Mouse (Mus musculus) MEL (cell line): ENCODE results near the gene Mroh2a. TPM values are rescaled to one million over a fixed set of nuclear protein-coding genes. Genes with fewer than 3 reads are reported as not detected.

Experiments used
- DNase-seq: peaks from one replicate; pipeline ENCODE4 v3.0.0; 2011; ENCODE audit warnings: low read depth, low spot score
- H3K27ac ChIP-seq: 2 replicates; pipeline ENCODE4 v1.5.1; 2012; ENCODE audit warnings: low read depth, mild to moderate bottlenecking, control low read depth, low read length, moderate library complexity; ENCODE audit not compliant: control insufficient read depth
- H3K27me3 ChIP-seq, 2 experiments: fragments of 150-350 bp in 1 of 2; sonication (generic) in 1 of 2; 2 replicates each; pipeline ENCODE4 v1.6.1; 2012; ENCODE audit warnings: low read length in 2 of 2, mild to moderate bottlenecking in 2 of 2, improper control_type of control experiment in 1 of 2, moderate library complexity in 1 of 2; ENCODE audit not compliant: insufficient read depth in 2 of 2, control insufficient read depth in 1 of 2
- H3K36me3 ChIP-seq, 2 experiments: 2 replicates each; pipeline ENCODE4 v1.6.1; 2012 to 2014; ENCODE audit warnings: low read length in 2 of 2, improper control_type of control experiment in 1 of 2, inconsistent platforms in 1 of 2, mild to moderate bottlenecking in 1 of 2; ENCODE audit not compliant: insufficient read depth in 2 of 2, control insufficient read depth in 1 of 2
- H3K4me1 ChIP-seq, 2 experiments: fragments of 150-350 bp in 1 of 2; sonication (generic) in 1 of 2; 2 replicates each; pipeline ENCODE4 v1.6.1; 2012; ENCODE audit warnings: low read length in 2 of 2, improper control_type of control experiment in 1 of 2, mild to moderate bottlenecking in 1 of 2; ENCODE audit not compliant: insufficient read depth in 2 of 2, control insufficient read depth in 1 of 2
- H3K4me3 ChIP-seq, 2 experiments: fragments of 150-350 bp in 1 of 2; sonication (generic) in 1 of 2; 2 replicates each; pipeline ENCODE4 v1.5.1; 2012; ENCODE audit warnings: low read depth in 2 of 2, low read length in 2 of 2, mild to moderate bottlenecking in 2 of 2, moderate library complexity in 2 of 2, control low read depth in 1 of 2, improper control_type of control experiment in 1 of 2; ENCODE audit not compliant: control insufficient read depth in 1 of 2, insufficient read depth in 1 of 2
- H3K79me2 ChIP-seq: 2 replicates; pipeline ENCODE4 v1.6.1; 2012; ENCODE audit warnings: mild to moderate bottlenecking, low read length, moderate library complexity; ENCODE audit not compliant: control insufficient read depth, poor library complexity, insufficient read depth
- H3K9ac ChIP-seq: 2 replicates; pipeline ENCODE4 v1.6.1; 2012; ENCODE audit warnings: low read depth, mild to moderate bottlenecking, control low read depth, low read length, moderate library complexity; ENCODE audit not compliant: control insufficient read depth, poor library complexity, severe bottlenecking
- H3K9me3 ChIP-seq: fragments of 150-350 bp; sonication (generic); replicated peaks from 2 replicates; pipeline ENCODE4 v1.6.1; 2012; ENCODE audit warnings: mild to moderate bottlenecking, low read length, improper control_type of control experiment, moderate library complexity; ENCODE audit not compliant: insufficient read depth
- CTCF ChIP-seq, 3 experiments: IDR thresholded peaks in 2 of 3; conservative IDR thresholded peaks in 1 of 3; 2 replicates each; pipeline ENCODE4 v1.5.1; 2011 to 2012; ENCODE audit warnings: low read length in 3 of 3, low read depth in 2 of 3, mild to moderate bottlenecking in 2 of 3, improper control_type of control experiment in 1 of 3, inconsistent platforms in 1 of 3, mixed read lengths in 1 of 3, moderate library complexity in 1 of 3; ENCODE audit not compliant: control insufficient read depth in 1 of 3, insufficient read depth in 1 of 3, poor library complexity in 1 of 3, severe bottlenecking in 1 of 3
- E2F4 ChIP-seq: IDR thresholded peaks from 2 replicates; pipeline ENCODE4 v1.6.1; 2011; ENCODE audit warnings: low read depth, low read length, improper control_type of control experiment, borderline replicate concordance
- ETS1 ChIP-seq: IDR thresholded peaks from 2 replicates; pipeline ENCODE4 v1.6.1; 2012; ENCODE audit warnings: low read depth, mild to moderate bottlenecking, inconsistent platforms, low read length, improper control_type of control experiment, moderate library complexity
- GABPA ChIP-seq: IDR thresholded peaks from 2 replicates; pipeline ENCODE4 v1.6.1; 2012; ENCODE audit warnings: low read depth, mild to moderate bottlenecking, inconsistent platforms, low read length, improper control_type of control experiment, moderate library complexity
- GATA1 ChIP-seq: IDR thresholded peaks from 2 replicates; pipeline ENCODE4 v1.6.1; 2011; ENCODE audit warnings: low read depth, low read length, improper control_type of control experiment
- KAT2A ChIP-seq: conservative IDR thresholded peaks from 2 replicates; pipeline ENCODE4 v1.6.1; 2012; ENCODE audit warnings: low read depth, low read length, improper control_type of control experiment, inconsistent platforms
- MAFK ChIP-seq: IDR thresholded peaks from 2 replicates; pipeline ENCODE4 v1.6.1; 2011; ENCODE audit warnings: low read depth, mild to moderate bottlenecking, low read length, improper control_type of control experiment, borderline replicate concordance
- MAZ ChIP-seq: IDR thresholded peaks from 2 replicates; pipeline ENCODE4 v1.6.1; 2012; ENCODE audit warnings: low read depth, mild to moderate bottlenecking, inconsistent platforms, low read length, improper control_type of control experiment
- NELFE ChIP-seq: IDR thresholded peaks from 2 replicates; pipeline ENCODE4 v1.6.1; 2011; ENCODE audit warnings: low read depth, low read length, improper control_type of control experiment
- POLR2A ChIP-seq, 2 experiments: IDR thresholded peaks; 2 replicates each; pipeline ENCODE4 v1.6.1; 2011 to 2012; ENCODE audit warnings: low read length in 2 of 2, mild to moderate bottlenecking in 2 of 2, control low read depth in 1 of 2, improper control_type of control experiment in 1 of 2, low read depth in 1 of 2, moderate library complexity in 1 of 2; ENCODE audit not compliant: control insufficient read depth in 1 of 2, insufficient read depth in 1 of 2, poor library complexity in 1 of 2
- POLR2AphosphoS2 ChIP-seq: IDR thresholded peaks from 2 replicates; pipeline ENCODE4 v1.6.1; 2011; ENCODE audit warnings: low read length, improper control_type of control experiment
- POLR2AphosphoS5 ChIP-seq: IDR thresholded peaks from 2 replicates; pipeline ENCODE4 v1.6.1; 2012; ENCODE audit warnings: low read depth, borderline replicate concordance, mild to moderate bottlenecking, inconsistent platforms, low read length, moderate library complexity, mixed read lengths
- SIN3A ChIP-seq: IDR thresholded peaks from 2 replicates; pipeline ENCODE4 v1.6.1; 2012; ENCODE audit warnings: low read length, improper control_type of control experiment, inconsistent platforms
- SMC3 ChIP-seq: IDR thresholded peaks from 2 replicates; pipeline ENCODE4 v1.6.1; 2011; ENCODE audit warnings: low read depth, low read length, improper control_type of control experiment
- TAL1 ChIP-seq: IDR thresholded peaks from 2 replicates; pipeline ENCODE4 v1.6.1; 2012; ENCODE audit warnings: mild to moderate bottlenecking, inconsistent platforms, low read length, moderate library complexity, mixed read lengths
- UBTF ChIP-seq: IDR thresholded peaks from 2 replicates; pipeline ENCODE4 v1.6.1; 2012; ENCODE audit warnings: low read depth, mild to moderate bottlenecking, inconsistent platforms, low read length, improper control_type of control experiment, moderate library complexity, borderline replicate concordance; ENCODE audit not compliant: insufficient read depth
- USF2 ChIP-seq, 2 experiments: IDR thresholded peaks; 2 replicates each; pipeline ENCODE4 v1.6.1; 2011 to 2012; ENCODE audit warnings: improper control_type of control experiment in 2 of 2, low read length in 2 of 2, borderline replicate concordance in 1 of 2, inconsistent platforms in 1 of 2, low read depth in 1 of 2, mild to moderate bottlenecking in 1 of 2; ENCODE audit not compliant: insufficient read depth in 1 of 2
- ZC3H11A ChIP-seq: IDR thresholded peaks from 2 replicates; pipeline ENCODE4 v1.6.1; 2012; ENCODE audit warnings: low read depth, mild to moderate bottlenecking, inconsistent platforms, low read length, improper control_type of control experiment
- polyA plus RNA-seq, 2 experiments: library from polyadenylated mRNA; stranded (reverse) in 1 of 2; unstranded in 1 of 2; fragments of >175 nt in 1 of 2; fragments of >200 nt in 1 of 2; gene quantifications; 2 replicates each; pipeline versions ENCODE4 v1.2.1 to v1.2.4; 2012; ENCODE audit warnings: low replicate concordance in 2 of 2, low read depth in 1 of 2; ENCODE audit not compliant: insufficient read length in 2 of 2, insufficient read depth in 1 of 2, missing spikeins in 1 of 2
- total RNA-seq: library from RNA; depleted of rRNA; stranded (reverse); fragments of 300-350 nt; gene quantifications from 2 replicates; pipeline ENCODE4 v1.2.3, GENCODE M21; 2012

The Mroh2a gene
- total and polyA plus RNA-seq, 3 experiments: 0.27 to 2.5 TPM; not detected in 1

GRCm38 (mm10) chr1:88229566-88229965 is 2.8 kb downstream of the Mroh2a start:
- Histone ChIP-seq H3K9ac (no peak overlapping the region), H3K27ac (no peak overlapping the region), H3K9me3 (no peaks in the 10 kb centered on the region), H3K4me1 (no peaks in the 10 kb centered on the region), H3K4me3 (no peak overlapping the region), H3K79me2 (no peaks in the 10 kb centered on the region), H3K36me3 (no peaks in the 10 kb centered on the region), H3K27me3 (no peaks in the 10 kb centered on the region)
- no peak for DNase-seq
- TF ChIP-seq KAT2A (no peak), USF2 (IDR thresholded peaks at IDR 0.05; ENCODE audit: borderline replicate concordance in 1 of 2, insufficient read depth in 1 of 2, low read depth in 1 of 2, low read length in 2 of 2) (no peak), TAL1 (0 out of 2 replicates have a peak, but pooled peaks have one; percentile 1)

GRCm38 (mm10) chr1:88229986-88230385 is 3.2 kb downstream of the Mroh2a start:
- Histone ChIP-seq H3K4me1 (no peaks in the 10 kb centered on the region), H3K27ac (no peak overlapping the region), H3K9ac (no peak overlapping the region), H3K9me3 (no peaks in the 10 kb centered on the region), H3K79me2 (no peaks in the 10 kb centered on the region), H3K4me3 (no peak overlapping the region), H3K27me3 (no peaks in the 10 kb centered on the region), H3K36me3 (no peaks in the 10 kb centered on the region)
- no peak for DNase-seq
- TF ChIP-seq ETS1: no peak
- TF ChIP-seq UBTF: no peak
- no peak for TF ChIP-seq POLR2AphosphoS5
- 0 out of 2 replicates have a peak, but pooled peaks have one; percentile 1 for TF ChIP-seq TAL1
- TF ChIP-seq POLR2A (IDR thresholded peaks at IDR 0.05; ENCODE audit: control insufficient read depth in 1 of 2, insufficient read depth in 1 of 2, low read depth in 1 of 2, low read length in 2 of 2, poor library complexity in 1 of 2): no peak

GRCm38 (mm10) chr1:88230421-88230820 is 3.6 kb downstream of the Mroh2a start:
- Histone ChIP-seq H3K27me3 (no peaks in the 10 kb centered on the region), H3K9ac (no peak overlapping the region), H3K4me3 (no peak overlapping the region), H3K79me2 (no peaks in the 10 kb centered on the region), H3K27ac (no peak overlapping the region), H3K36me3 (no peaks in the 10 kb centered on the region), H3K9me3 (no peaks in the 10 kb centered on the region), H3K4me1 (no peaks in the 10 kb centered on the region)
- DNase-seq: no peak
- no peak for TF ChIP-seq USF2 (IDR thresholded peaks at IDR 0.05; ENCODE audit: borderline replicate concordance in 1 of 2, insufficient read depth in 1 of 2, low read depth in 1 of 2, low read length in 2 of 2)
- TF ChIP-seq UBTF: no peak
- no peak for TF ChIP-seq MAFK
- no peak for TF ChIP-seq ZC3H11A
- TF ChIP-seq MAZ: no peak
- no peak for TF ChIP-seq KAT2A
- no peak for TF ChIP-seq SIN3A
- no peak for TF ChIP-seq NELFE
- no peak for TF ChIP-seq E2F4
- no peak for TF ChIP-seq POLR2AphosphoS2
- TF ChIP-seq GABPA: no peak
- no peak for TF ChIP-seq SMC3
- no peak for TF ChIP-seq POLR2AphosphoS5
- no peak for TF ChIP-seq CTCF (IDR thresholded peaks at IDR 0.05 in 2 of 3, conservative IDR thresholded peaks at IDR 0.05 in 1 of 3; ENCODE audit: control insufficient read depth in 1 of 3, insufficient read depth in 1 of 3, low read depth in 2 of 3, low read length in 3 of 3, poor library complexity in 1 of 3, severe bottlenecking in 1 of 3)
- no peak for TF ChIP-seq GATA1
